Mouse (Mus musculus): ENCODE measurements around the gene Smok2b.
"Not testable (repeated sequence)": the region's sequence is repeated elsewhere in the genome, so short reads cannot be mapped to it uniquely, and the experiment has no call there.

DNA sequence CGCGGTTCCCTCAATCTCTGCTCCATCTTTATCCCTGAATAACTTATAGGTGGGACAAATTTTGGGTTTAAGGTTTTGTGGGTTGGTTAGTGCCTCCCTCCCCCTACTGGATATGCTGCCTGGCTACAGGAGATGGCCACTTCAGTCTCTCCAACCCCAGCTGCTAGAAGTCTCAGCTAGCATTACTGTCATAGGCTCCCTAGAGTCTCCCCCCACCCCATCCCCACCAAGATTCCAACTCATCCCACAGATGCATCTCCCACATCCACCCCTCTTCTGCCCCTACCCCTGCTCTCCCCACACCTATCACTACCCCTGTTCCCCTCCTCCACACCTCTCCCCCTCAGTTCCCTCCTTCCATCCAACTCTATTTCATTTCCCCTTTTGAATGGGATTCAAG, 8.1 kb upstream of the Smok2b start:
- TF ChIP-seq CTCF (IDR thresholded peaks at IDR 0.05); POLR2A (IDR thresholded peaks at IDR 0.05; ENCODE audit: insufficient read depth, low read depth, low read length); EP300 (IDR thresholded peaks at IDR 0.05; ENCODE audit: insufficient read depth, low read depth, low read length): not testable (repeated sequence)
